Mouse (Mus musculus) midbrain, embryonic 11.5 days (tissue): ENCODE measurements at regions not wholly inside any gene's neighbourhood (a gene's known extent, or its start where the extent isn't known, plus 50 kb on each side); places are given as distances from the start of the nearest gene placed in this dataset.
"Not testable (repeated sequence)": the region's sequence is repeated elsewhere in the genome, so short reads cannot be mapped to it uniquely, and the experiment has no call there.

Experiments
- ATAC-seq: fragments of 200-750 bp; cut with Nextera tagmentation; 2 replicates; pipeline ENCODE4 v1.8.0; 2017; ENCODE audit warnings: moderate TSS enrichment, moderate library complexity; ENCODE audit not compliant: low FRiP score
- DNase-seq: peaks from one replicate; pipeline ENCODE4 v3.0.0; 2015; ENCODE audit warnings: low spot score; ENCODE audit errors: missing footprints
- H3K27ac ChIP-seq: fragments of 300-500 bp; sonication (generic); 2 replicates; pipeline ENCODE4 v1.5.1; 2014; ENCODE audit warnings: low read depth, low read length
- H3K27me3 ChIP-seq: fragments of 300-500 bp; sonication (generic); 2 replicates; pipeline ENCODE4 v1.6.1; 2014; ENCODE audit warnings: mild to moderate bottlenecking, low read length, moderate library complexity, mixed read lengths; ENCODE audit not compliant: control insufficient read depth, insufficient read depth
- H3K36me3 ChIP-seq: fragments of 300-500 bp; sonication (generic); 2 replicates; pipeline ENCODE4 v1.6.1; 2014; ENCODE audit warnings: mild to moderate bottlenecking, low read length, moderate library complexity, mixed read lengths; ENCODE audit not compliant: control insufficient read depth, insufficient read depth
- H3K4me1 ChIP-seq: fragments of 300-500 bp; sonication (generic); 2 replicates; pipeline ENCODE4 v1.6.1; 2014; ENCODE audit warnings: low read length; ENCODE audit not compliant: control insufficient read depth, insufficient read depth
- H3K4me2 ChIP-seq: fragments of 300-500 bp; sonication (generic); 2 replicates; pipeline ENCODE4 v1.6.1; 2014; ENCODE audit warnings: mild to moderate bottlenecking, moderate library complexity
- H3K4me3 ChIP-seq: fragments of 300-500 bp; sonication (generic); 2 replicates; pipeline ENCODE4 v1.5.1; 2014; ENCODE audit warnings: low read depth, low read length
- H3K9ac ChIP-seq: fragments of 300-500 bp; sonication (generic); 2 replicates; pipeline ENCODE4 v1.6.1; 2014; ENCODE audit warnings: low read length
- H3K9me3 ChIP-seq: fragments of 300-500 bp; sonication (generic); 2 replicates; pipeline ENCODE4 v1.6.1; 2016; ENCODE audit warnings: low read length; ENCODE audit not compliant: control insufficient read depth
- WGBS: fragments of 180-500 bp; shearing (Covaris S2); extraction: QIAGEN DNeasy Blood & Tissue Kit; methylation state at CpG from one replicate; pipeline ENCODE4 v1.1.7; 2014; 5-methylcytosine and 5-hydroxymethylcytosine counted together

DNA sequence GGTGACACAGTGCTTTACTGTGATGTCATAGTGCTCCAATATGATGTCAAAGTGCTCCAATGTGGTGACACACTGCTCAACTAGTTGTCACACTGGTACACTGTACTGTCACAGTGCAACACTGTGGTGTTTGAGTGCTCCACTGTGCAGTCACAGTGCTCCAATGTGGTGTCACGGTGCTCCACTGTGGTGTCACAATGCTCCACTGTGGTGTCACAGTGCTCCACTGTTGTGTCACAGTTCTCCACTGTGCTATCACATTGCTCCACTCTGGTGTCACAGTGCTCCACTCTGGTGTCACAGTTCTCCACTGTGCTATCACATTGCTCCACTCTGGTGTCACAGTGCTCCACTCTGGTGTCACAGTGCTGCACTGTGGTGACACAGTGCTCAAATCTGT is 87.9 kb upstream of the Scaf8 start:
- 74% methylated on average over 1 of the region's 1 CpGs for WGBS
- H3K36me3 ChIP-seq, H3K4me3 ChIP-seq, H3K4me1 ChIP-seq, H3K4me2 ChIP-seq, H3K27ac ChIP-seq, DNase-seq, H3K9ac ChIP-seq, H3K27me3 ChIP-seq: not testable (repeated sequence)
- peak; percentile 34; the same call in 1 of the 2 replicates for ATAC-seq
- peaks cover 42% of the 10 kb centered on the region for H3K9me3 ChIP-seq

DNA sequence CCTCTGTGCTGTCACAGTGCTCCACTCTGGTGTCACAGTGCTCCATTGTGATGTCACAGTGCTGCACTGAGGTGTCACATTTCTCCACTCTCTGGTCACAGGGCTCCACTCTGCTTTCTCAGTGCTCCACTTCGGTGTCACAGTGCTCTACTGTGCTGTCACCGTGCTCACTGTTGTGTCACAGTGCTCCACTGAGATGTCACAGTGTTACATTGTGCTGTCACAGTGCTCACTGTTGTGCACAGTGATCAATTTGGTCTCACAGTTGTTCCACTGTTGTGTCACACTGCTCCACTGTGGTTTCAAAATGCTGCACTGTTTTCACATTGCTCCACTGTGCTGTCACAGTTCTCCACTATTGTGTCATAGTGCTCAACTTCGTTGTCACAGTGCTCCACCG is 87.4 kb upstream of the Scaf8 start:
- H3K27ac ChIP-seq: no peak overlapping the region
- H3K36me3 ChIP-seq: no peaks in the 10 kb centered on the region
- 68% methylated on average over 4 of the region's 4 CpGs for WGBS
- ATAC-seq (no peak), DNase-seq (no peak)
- no peak overlapping the region for H3K4me2 ChIP-seq
- H3K4me3 ChIP-seq: no peak overlapping the region
- H3K27me3 ChIP-seq: no peaks in the 10 kb centered on the region
- H3K9me3 ChIP-seq: peaks cover 41% of the 10 kb centered on the region
- no peaks in the 10 kb centered on the region for H3K4me1 ChIP-seq
- no peak overlapping the region for H3K9ac ChIP-seq

DNA sequence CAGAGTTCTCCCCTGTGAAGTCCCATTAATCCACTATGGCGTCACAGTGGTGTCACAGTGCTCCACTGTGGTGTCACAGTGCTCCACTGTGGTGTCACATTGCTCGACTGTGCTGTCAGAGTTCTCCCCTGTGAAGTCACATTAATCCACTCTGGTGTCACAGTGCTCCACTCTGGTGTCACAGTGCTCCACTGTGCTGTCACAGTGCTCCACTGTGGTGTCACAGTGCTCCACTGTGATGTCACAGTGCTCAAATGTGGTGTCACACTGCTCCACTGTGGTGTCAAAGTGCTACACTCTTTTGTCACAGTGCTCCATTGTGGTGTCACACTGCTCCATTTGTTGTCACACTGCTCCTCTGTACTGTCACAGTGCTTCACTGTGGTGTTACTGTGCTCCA is 85.0 kb upstream of the Scaf8 start:
- DNase-seq, H3K4me3 ChIP-seq, H3K9ac ChIP-seq, H3K36me3 ChIP-seq, H3K4me2 ChIP-seq, H3K27me3 ChIP-seq, H3K27ac ChIP-seq, H3K4me1 ChIP-seq: not testable (repeated sequence)
- peaks cover 47% of the 10 kb centered on the region for H3K9me3 ChIP-seq
- WGBS: 70% methylated on average over 2 of the region's 2 CpGs
- ATAC-seq: peak; percentile 75

DNA sequence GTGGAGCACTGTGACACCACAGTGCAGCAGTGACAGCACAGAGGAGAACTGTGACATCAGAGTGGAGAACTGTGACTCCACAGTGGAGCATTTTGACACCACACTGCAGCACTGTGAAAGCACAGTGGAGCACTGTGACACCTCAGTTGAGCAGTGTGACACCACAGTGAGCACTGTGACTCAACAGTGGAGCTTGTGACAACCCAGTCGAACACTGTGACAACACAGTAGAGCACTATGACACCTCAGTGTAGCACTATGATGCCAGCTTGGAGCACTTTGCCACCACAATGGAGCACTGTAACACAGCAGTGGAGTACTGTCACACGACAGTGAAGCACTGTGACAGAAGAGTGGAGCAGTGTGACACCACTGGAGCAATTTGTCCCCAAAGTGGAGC is 79.7 kb upstream of the Scaf8 start:
- DNase-seq (no peak), ATAC-seq (no peak)
- Histone ChIP-seq H3K9me3 (peaks cover 46% of the 10 kb centered on the region), H3K27ac (no peak overlapping the region), H3K27me3 (no peaks in the 10 kb centered on the region), H3K4me1 (no peaks in the 10 kb centered on the region), H3K4me2 (no peak overlapping the region), H3K36me3 (no peaks in the 10 kb centered on the region), H3K4me3 (no peak overlapping the region), H3K9ac (no peak overlapping the region)
- 73% methylated on average over 2 of the region's 2 CpGs for WGBS

DNA sequence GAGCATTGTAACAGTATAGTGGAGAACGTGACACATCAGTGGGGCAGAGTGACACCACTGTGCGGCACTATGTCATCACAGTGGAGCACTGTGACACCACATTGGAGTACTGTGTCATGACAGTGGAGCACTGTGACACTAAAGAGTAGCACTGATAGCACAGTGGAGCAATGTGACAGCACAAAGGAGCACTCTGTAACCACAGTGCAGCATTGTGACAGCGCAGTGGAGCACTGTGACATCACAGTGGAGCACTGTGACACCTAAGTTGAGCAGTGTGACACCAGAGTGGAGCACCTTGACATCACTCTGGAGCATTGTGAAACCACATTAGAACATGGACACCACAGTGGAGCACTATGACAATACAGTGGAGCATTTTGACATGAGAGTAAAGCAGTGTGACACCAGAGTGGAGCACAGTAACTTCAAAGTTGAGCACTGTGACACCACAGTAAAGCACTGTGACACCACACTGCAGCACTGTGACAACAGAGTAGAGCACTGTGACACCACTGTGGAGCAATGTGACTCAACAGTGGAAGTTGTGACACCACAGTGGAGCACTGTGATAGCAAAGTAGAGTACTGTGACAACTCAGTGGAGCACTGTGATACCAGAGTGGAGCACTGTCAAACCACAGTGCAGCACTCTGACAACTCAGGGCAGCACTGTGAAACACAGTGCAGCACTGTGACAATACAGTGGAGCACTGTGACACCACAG is 77.5 kb upstream of the Scaf8 start:
- WGBS: 44% methylated on average over 3 of the region's 3 CpGs
- H3K27ac ChIP-seq: no peak overlapping the region
- DNase-seq (no peak), ATAC-seq (no peak)
- H3K4me2 ChIP-seq: no peak overlapping the region
- H3K27me3 ChIP-seq: no peaks in the 10 kb centered on the region
- H3K9me3 ChIP-seq: peaks cover 32% of the 10 kb centered on the region
- H3K4me1 ChIP-seq: no peaks in the 10 kb centered on the region
- H3K9ac ChIP-seq: no peak overlapping the region
- no peak overlapping the region for H3K4me3 ChIP-seq
- no peaks in the 10 kb centered on the region for H3K36me3 ChIP-seq

DNA sequence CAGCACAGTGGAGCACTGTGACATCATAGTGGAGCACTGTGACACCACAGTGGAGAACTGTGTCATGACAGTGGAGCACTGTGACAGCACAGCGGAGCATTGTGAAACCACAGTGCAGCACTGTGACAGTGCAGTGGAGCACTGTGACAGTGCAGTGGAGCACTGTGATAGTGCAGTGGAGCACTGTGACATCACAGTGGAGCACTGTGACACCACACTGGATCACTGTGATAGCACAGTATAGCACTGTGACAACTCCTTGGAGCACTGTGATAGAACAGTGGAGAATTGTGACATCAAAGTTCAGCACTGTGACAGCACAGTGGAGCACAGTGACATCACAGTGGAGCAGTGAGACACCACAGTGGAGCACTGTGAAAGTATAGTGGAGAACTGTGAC is 76.7 kb upstream of the Scaf8 start:
- DNase-seq: no peak
- H3K4me1 ChIP-seq: no peaks in the 10 kb centered on the region
- H3K4me3 ChIP-seq: no peak overlapping the region
- ATAC-seq: no peak
- peaks cover 25% of the 10 kb centered on the region for H3K9me3 ChIP-seq
- H3K27me3 ChIP-seq: no peaks in the 10 kb centered on the region
- H3K4me2 ChIP-seq: no peak overlapping the region
- H3K27ac ChIP-seq: no peak overlapping the region
- H3K36me3 ChIP-seq: no peaks in the 10 kb centered on the region
- WGBS: 78% methylated on average over 1 of the region's 1 CpGs
- H3K9ac ChIP-seq: no peak overlapping the region

DNA sequence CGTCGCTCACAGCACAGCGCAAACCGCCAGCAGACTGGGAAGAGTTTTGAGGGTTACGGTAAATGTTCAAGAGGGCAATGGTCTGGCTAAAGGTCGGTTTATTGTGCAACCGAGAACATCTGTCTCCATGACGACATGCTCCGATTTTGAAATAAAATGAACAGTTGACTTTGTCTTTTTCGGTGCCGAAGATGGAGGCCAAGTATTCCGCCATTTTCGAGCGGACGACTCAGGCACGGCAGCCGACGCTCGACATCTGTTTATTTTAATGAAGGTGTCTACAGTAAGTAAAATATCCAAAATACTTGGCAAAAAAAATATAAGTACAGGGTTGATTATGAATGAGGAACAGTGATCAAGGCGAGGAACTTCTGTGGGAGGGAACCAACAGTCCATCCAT is 70.3 kb upstream of the Scaf8 start:
- H3K9ac ChIP-seq, H3K27me3 ChIP-seq, H3K4me1 ChIP-seq, H3K4me2 ChIP-seq, ATAC-seq, H3K9me3 ChIP-seq, DNase-seq, H3K4me3 ChIP-seq, H3K36me3 ChIP-seq, H3K27ac ChIP-seq: not testable (repeated sequence)
- WGBS: 86% methylated on average over 20 of the region's 20 CpGs

DNA sequence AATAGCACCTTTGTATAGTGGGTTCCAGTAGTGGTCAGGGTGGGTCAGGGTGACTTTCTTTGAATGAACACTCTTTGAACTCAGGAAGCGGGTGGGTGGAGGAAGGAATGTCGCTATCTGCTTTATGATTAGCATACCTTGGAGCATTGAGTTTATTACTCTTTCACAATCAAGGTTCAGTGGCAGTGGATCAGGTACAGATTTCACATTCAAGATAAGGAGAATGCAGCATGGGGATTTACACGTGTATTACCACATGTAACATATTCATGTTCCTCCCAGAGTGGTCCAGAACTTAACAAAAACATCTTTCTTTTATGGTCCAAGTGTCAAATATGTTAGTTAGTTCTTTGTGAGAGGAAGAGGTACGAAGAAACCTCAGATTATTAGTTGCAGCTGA is 60.9 kb upstream of the Scaf8 start:
- not testable (repeated sequence) for H3K4me2 ChIP-seq, H3K9ac ChIP-seq, ATAC-seq, H3K9me3 ChIP-seq, H3K4me3 ChIP-seq, H3K27ac ChIP-seq, H3K36me3 ChIP-seq, H3K4me1 ChIP-seq, DNase-seq, H3K27me3 ChIP-seq
- 77% methylated on average over 4 of the region's 4 CpGs for WGBS

DNA sequence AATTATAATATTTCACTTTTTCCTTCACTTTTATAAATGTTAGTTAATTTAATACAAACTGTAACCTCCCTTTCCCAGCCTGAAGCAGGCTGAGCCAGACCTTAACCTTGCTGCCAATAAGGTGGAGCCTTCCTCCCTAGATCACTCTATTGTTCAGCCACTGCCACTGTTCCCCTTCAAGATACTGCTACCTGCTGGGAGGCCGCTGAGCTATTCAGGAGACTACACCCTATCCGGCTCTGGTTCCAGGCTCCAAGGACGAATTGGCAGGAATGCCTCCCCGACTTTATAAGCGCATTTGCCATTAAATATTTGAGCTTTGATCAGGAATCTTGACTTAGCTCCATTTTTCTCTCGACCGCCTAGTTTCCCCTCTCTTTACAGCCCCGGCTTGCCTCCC is 59.9 kb upstream of the Scaf8 start:
- H3K4me2 ChIP-seq, H3K4me1 ChIP-seq, H3K9ac ChIP-seq, H3K27me3 ChIP-seq, H3K36me3 ChIP-seq, DNase-seq, H3K9me3 ChIP-seq, H3K27ac ChIP-seq, H3K4me3 ChIP-seq, ATAC-seq: not testable (repeated sequence)
- 33% methylated on average over 8 of the region's 8 CpGs for WGBS
